Mouse (Mus musculus) hindbrain, embryonic 16.5 days (tissue): ENCODE data around the gene Castor1. TPM values are rescaled to one million over a fixed set of nuclear protein-coding genes. Genes with fewer than 3 reads are reported as not detected.
"Not testable (repeated sequence)": the region's sequence is repeated elsewhere in the genome, so short reads cannot be mapped to it uniquely, and the experiment has no call there.

ENCODE experiments used
- ATAC-seq: fragments of 200-750 bp; cut with Nextera tagmentation; 2 replicates; pipeline ENCODE4 v1.8.0; 2017; ENCODE audit warnings: moderate TSS enrichment, moderate library complexity
- H3K27ac ChIP-seq: fragments of 300-500 bp; sonication (generic); 2 replicates; pipeline ENCODE4 v1.5.1; 2014; ENCODE audit warnings: low read depth, mild to moderate bottlenecking, control low read depth, low read length, moderate library complexity
- H3K27me3 ChIP-seq: fragments of 300-500 bp; sonication (generic); replicated peaks from 2 replicates; pipeline ENCODE4 v1.6.1; 2014; ENCODE audit warnings: low read length; ENCODE audit not compliant: control insufficient read depth, insufficient read depth
- H3K36me3 ChIP-seq: fragments of 300-500 bp; sonication (generic); 2 replicates; pipeline ENCODE4 v1.6.1; 2014; ENCODE audit warnings: mild to moderate bottlenecking, low read length, moderate library complexity, mixed read lengths; ENCODE audit not compliant: control insufficient read depth, insufficient read depth
- H3K4me1 ChIP-seq: fragments of 300-500 bp; sonication (generic); 2 replicates; pipeline ENCODE4 v1.6.1; 2014; ENCODE audit warnings: low read depth, low read length; ENCODE audit not compliant: control insufficient read depth, insufficient read depth
- H3K4me2 ChIP-seq: fragments of 300-500 bp; sonication (generic); 2 replicates; pipeline ENCODE4 v1.6.1; 2014; ENCODE audit warnings: mild to moderate bottlenecking, low read length, control low read depth, moderate library complexity
- H3K4me3 ChIP-seq: fragments of 300-500 bp; sonication (generic); 2 replicates; pipeline ENCODE4 v1.5.1; 2014; ENCODE audit warnings: mild to moderate bottlenecking, low read length, control low read depth, moderate library complexity
- H3K9ac ChIP-seq: fragments of 300-500 bp; sonication (generic); 2 replicates; pipeline ENCODE4 v1.6.1; 2014; ENCODE audit warnings: low read depth, mild to moderate bottlenecking, control low read depth, low read length, moderate library complexity
- H3K9me3 ChIP-seq: fragments of 300-500 bp; sonication (generic); 2 replicates; pipeline ENCODE4 v1.6.1; 2014; ENCODE audit warnings: mild to moderate bottlenecking, low read length, moderate library complexity; ENCODE audit not compliant: control insufficient read depth
- WGBS: fragments of 180-500 bp; shearing (Covaris S2); extraction: QIAGEN DNeasy Blood & Tissue Kit; methylation state at CpG from one replicate; pipeline ENCODE4 v1.1.7; 2014; 5-methylcytosine and 5-hydroxymethylcytosine counted together
- polyA plus RNA-seq: library from polyadenylated mRNA; unstranded; fragments of >200 nt; fragmentation: Nextera tagmentation; extraction: Ambion mirVana; gene quantifications from 2 replicates; pipeline ENCODE4 v1.2.1, GENCODE M21; 2015

Gene Castor1
- polyA plus RNA-seq = 6.7 and 7.4 TPM in 2 replicates

GRCm38 (mm10) chr11:4217914-4218629 lies at the start of gene Castor1:
Castor1 (plus strand) TSS chr11:4218225.
- peak within 1 kb of the TSS; percentile 58 for H3K9ac ChIP-seq
- ATAC-seq = peak; percentile 72

DNA sequence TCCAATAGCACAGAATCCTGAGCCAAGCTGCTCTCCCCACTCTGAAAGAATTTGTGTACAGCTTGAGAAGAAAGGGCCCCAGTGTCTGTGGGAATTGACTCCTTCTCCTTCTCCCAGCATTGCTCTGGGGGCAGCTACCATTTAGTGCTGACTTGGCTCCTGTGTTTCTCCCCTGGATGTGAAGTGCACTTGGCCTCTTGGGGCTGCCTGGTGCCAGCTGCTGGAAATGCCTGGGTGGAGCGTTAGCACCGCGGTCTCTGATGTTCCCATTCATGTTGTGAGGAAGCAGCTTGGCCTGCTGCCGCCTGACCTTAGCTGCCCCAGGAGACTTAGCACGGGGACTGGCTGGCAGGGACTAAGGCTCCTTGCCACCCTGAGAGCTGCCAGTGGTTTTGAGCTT lies 43.4 kb upstream of the Castor1 start:
- Histone ChIP-seq H3K4me3 (no peak overlapping the region), H3K27ac (peak overlapping the region; percentile 44; the same call in 1 of the 2 replicates), H3K27me3 (no peaks in the 10 kb centered on the region), H3K9me3 (no peaks in the 10 kb centered on the region), H3K9ac (no peak overlapping the region), H3K4me2 (no peak overlapping the region), H3K4me1 (no peaks in the 10 kb centered on the region), H3K36me3 (peaks cover 92% of the 10 kb centered on the region)
- WGBS = 64% methylated on average over 5 of the region's 5 CpGs
- ATAC-seq = peak; percentile 93

More at GRCm38 (mm10) chr11:4217914-4218629, at the start of gene Castor1:
- peaks cover 11% of the 10 kb centered on the region for H3K27me3 ChIP-seq
- H3K4me1 ChIP-seq = peaks cover 6% of the 10 kb centered on the region; the same call in 1 of the 2 replicates
- 1% methylated on average over 56 of the region's 56 CpGs for WGBS
- peaks cover 14% of the 10 kb centered on the region for H3K36me3 ChIP-seq
- peak within 1 kb of the TSS; percentile 42 for H3K4me3 ChIP-seq
- H3K4me2 ChIP-seq = peak within 1 kb of the TSS; percentile 68
- H3K27ac ChIP-seq = 0 out of 2 replicates have a peak within 1 kb of the TSS, but pooled peaks have one; percentile 2
- peaks cover 5% of the 10 kb centered on the region; the same call in 1 of the 2 replicates for H3K9me3 ChIP-seq

GRCm38 (mm10) chr11:4177716-4178115 lies 40.3 kb upstream of the Castor1 start:
- Histone ChIP-seq H3K4me1 (no peaks in the 10 kb centered on the region), H3K27ac (no peak overlapping the region), H3K27me3 (no peaks in the 10 kb centered on the region), H3K36me3 (peaks cover 80% of the 10 kb centered on the region), H3K9ac (no peak overlapping the region), H3K9me3 (no peaks in the 10 kb centered on the region), H3K4me3 (no peak overlapping the region), H3K4me2 (no peak overlapping the region)
- no peak for ATAC-seq
- 73% methylated on average over 4 of the region's 4 CpGs for WGBS

DNA sequence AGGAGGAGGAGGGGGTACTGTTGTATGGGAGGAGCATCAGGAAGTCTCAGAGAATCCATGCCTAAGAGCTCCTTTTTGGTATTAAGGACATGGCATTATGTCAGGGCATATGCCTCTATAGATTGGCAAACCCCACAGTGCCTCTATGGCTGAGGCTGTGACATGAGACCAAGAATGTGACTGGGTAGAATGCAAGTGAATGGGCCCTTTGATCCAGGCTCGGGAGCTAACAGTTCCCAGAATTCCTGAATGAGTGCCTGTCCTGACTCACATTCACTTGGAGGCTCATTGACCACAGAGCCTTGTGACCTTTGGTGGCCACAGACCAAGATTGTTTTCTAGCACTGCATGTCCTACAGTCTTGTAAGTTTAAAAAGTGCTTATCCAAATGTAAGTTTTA lies 36.0 kb upstream of the Castor1 start:
- Histone ChIP-seq H3K4me3 (no peak overlapping the region), H3K27ac (no peak overlapping the region), H3K36me3 (peaks cover 41% of the 10 kb centered on the region), H3K9ac (no peak overlapping the region), H3K4me2 (no peak overlapping the region), H3K4me1 (no peaks in the 10 kb centered on the region), H3K9me3 (no peaks in the 10 kb centered on the region), H3K27me3 (no peaks in the 10 kb centered on the region)
- no peak for ATAC-seq
- 29% methylated on average over 1 of the region's 1 CpGs for WGBS

- peak overlapping the region; percentile 54; the same call in 1 of the 2 replicates for H3K27ac ChIP-seq
- no peak for ATAC-seq
- no peaks in the 10 kb centered on the region for H3K27me3 ChIP-seq
- H3K9me3 ChIP-seq = no peaks in the 10 kb centered on the region
- no peak overlapping the region for H3K4me2 ChIP-seq
- peaks cover 10% of the 10 kb centered on the region for H3K4me1 ChIP-seq
- H3K4me3 ChIP-seq = no peak overlapping the region
- H3K36me3 ChIP-seq = peaks cover 28% of the 10 kb centered on the region
- no peak overlapping the region for H3K9ac ChIP-seq
Measured at GRCm38 (mm10) chr11:4183511-4183910, 34.5 kb upstream of the Castor1 start.

GRCm38 (mm10) chr11:4184251-4184952 lies 33.6 kb upstream of the Castor1 start:
- H3K9me3 ChIP-seq = no peaks in the 10 kb centered on the region
- H3K4me2 ChIP-seq = no peak overlapping the region
- 72% methylated on average over 4 of the region's 4 CpGs for WGBS
- no peak for ATAC-seq
- no peak overlapping the region for H3K4me3 ChIP-seq
- H3K4me1 ChIP-seq = peaks cover 12% of the 10 kb centered on the region
- no peaks in the 10 kb centered on the region for H3K27me3 ChIP-seq
- H3K27ac ChIP-seq = peak overlapping the region; percentile 54; the same call in 1 of the 2 replicates
- H3K36me3 ChIP-seq = peaks cover 19% of the 10 kb centered on the region
- no peak overlapping the region for H3K9ac ChIP-seq

DNA sequence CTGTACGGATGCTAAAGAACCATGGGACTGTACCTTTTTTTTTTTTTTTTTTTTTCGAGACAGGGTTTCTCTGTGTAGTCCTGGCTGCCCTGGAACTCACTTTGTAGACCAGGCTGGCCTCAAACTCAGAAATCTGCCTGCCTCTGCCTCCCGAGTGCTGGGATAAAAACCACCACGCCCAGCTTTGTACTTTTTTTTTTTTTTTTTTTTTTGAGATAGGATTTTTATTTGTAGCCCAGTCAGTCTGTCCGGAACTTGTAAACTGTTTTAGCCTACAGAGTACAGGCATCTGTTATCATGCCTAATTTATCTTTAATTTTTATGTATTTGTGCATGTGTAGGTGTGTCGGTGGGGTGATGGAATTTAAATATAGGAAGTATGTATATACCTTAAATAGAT lies 32.5 kb upstream of the Castor1 start:
- not testable (repeated sequence) for H3K4me3 ChIP-seq, H3K9ac ChIP-seq, H3K4me2 ChIP-seq, H3K27me3 ChIP-seq, ATAC-seq, H3K27ac ChIP-seq, H3K9me3 ChIP-seq
- WGBS = 91% methylated on average over 6 of the region's 6 CpGs
- Histone ChIP-seq H3K36me3 (peaks cover 12% of the 10 kb centered on the region), H3K4me1 (peaks cover 12% of the 10 kb centered on the region)

DNA sequence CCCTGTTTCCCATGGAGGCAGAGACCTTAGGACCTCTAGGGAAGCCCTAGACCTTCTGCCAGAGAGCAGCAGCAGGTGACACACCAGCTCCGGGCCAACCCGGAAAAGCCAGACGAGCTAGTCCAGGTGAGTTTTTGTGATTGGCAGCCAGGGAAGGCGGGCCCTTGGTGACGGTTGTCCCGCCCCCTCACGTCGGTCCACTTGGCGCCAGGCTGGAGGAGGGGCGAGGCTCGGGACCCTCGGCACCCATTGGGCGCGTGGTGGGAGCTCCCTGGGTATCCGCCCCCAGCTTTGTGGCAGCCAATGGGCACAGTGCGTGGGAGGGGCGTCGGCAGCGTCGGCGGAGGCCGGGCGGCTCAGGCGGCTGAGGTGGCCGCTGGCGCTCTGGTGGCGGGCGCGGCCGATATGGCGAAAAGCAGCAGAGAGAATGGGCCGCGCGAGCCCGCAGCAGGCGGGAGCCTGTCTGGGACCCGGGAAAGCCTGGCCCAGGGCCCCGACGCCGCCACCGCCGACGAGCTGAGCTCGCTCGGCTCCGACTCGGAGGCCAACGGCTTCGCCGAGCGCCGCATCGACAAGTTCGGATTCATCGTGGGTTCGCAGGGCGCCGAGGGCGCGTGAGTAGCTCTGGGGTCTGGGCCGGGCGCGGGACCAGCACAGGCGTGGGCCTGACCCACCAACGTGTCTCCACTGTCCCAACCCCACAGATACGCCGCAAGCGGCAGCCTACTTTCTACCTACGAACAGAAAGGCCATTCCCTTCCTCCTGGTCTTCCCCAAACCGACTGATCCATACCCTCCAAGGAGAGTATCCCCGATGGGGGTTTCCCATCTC lies 31.3 kb upstream of the Castor1 start, which contains the start of gene Tbc1d10a:
Gene Tbc1d10a, plus strand, starts transcription at position 304 of the 832 bp plus-strand sequence.
- H3K4me2 ChIP-seq = peak within 1 kb of the TSS; percentile 94
- no peaks in the 10 kb centered on the region for H3K27me3 ChIP-seq
- H3K36me3 ChIP-seq = 0 out of 2 replicates have a peak, but pooled peaks cover 3% of the 10 kb centered on the region
- H3K4me3 ChIP-seq = peak within 1 kb of the TSS; percentile 92
- peak; percentile 99 for ATAC-seq
- H3K9ac ChIP-seq = peak within 1 kb of the TSS; percentile 94
- peak within 1 kb of the TSS; percentile 76; the same call in 1 of the 2 replicates for H3K27ac ChIP-seq
- peaks cover 12% of the 10 kb centered on the region for H3K4me1 ChIP-seq
- H3K9me3 ChIP-seq = no peaks in the 10 kb centered on the region
- 0% methylated on average over 62 of the region's 71 CpGs for WGBS
